Mouse (Mus musculus): ENCODE data around the gene Dapl1. TPM values are rescaled to one million over a fixed set of nuclear protein-coding genes. Genes with fewer than 3 reads are reported as not detected.

Gene Dapl1
- polyA plus RNA-seq, 1 experiment from 2014 or later: not detected

DNA sequence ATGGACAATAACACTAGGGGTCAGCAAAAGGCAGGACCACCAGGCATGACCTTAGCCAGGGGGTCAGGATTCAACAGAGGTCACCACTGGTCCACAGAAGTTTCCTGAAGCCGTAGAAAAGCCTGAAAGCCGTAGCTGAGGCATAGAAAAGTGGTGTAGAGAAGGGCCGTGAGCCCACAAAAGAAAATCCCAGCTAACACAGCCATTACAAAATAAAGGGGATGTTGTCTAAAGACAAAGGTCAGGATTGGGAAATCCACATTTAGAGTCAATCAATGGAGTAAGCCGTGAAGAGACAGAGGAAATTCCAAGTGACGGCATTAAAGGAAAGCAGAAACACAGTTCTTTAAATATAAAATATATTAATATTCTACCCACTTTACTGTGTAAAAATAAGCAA lies 18.8 kb upstream of the Dapl1 start:
- WGBS (ENCODE audit: missing documents): 93% methylated on average over 5 of the region's 5 CpGs
- Histone ChIP-seq H3K36me3 (ENCODE audit: inconsistent target) (no peaks in the 10 kb centered on the region), H3K4me3 (ENCODE audit: inconsistent target) (no peak overlapping the region), H3K79me2 (ENCODE audit: inconsistent target) (no peaks in the 10 kb centered on the region), H3K27ac (no peak overlapping the region)

DNA sequence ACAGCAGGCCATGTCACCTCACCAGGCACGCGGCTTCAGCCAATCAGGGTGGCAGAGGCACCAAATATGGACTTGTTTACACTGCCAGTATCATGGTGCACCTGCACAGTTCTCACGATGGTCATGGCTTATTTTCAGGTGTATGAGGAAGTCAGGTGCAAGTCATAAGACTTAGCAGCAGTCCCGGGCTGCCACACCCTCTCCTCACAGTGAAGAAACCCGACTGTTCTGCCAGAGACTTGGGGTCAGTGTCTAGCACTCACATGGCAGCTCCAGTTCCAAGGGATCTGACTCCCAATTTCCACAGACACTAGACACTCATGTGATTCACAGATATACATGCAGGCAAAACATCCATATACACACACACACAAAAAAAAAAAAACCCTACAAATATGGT lies 18.1 kb upstream of the Dapl1 start:
- WGBS (ENCODE audit: missing documents): 83% methylated on average over 4 of the region's 5 CpGs
- Histone ChIP-seq H3K36me3 (ENCODE audit: inconsistent target) (no peaks in the 10 kb centered on the region), H3K79me2 (ENCODE audit: inconsistent target) (no peaks in the 10 kb centered on the region), H3K27ac (no peak overlapping the region), H3K4me3 (ENCODE audit: inconsistent target) (no peak overlapping the region)

DNA sequence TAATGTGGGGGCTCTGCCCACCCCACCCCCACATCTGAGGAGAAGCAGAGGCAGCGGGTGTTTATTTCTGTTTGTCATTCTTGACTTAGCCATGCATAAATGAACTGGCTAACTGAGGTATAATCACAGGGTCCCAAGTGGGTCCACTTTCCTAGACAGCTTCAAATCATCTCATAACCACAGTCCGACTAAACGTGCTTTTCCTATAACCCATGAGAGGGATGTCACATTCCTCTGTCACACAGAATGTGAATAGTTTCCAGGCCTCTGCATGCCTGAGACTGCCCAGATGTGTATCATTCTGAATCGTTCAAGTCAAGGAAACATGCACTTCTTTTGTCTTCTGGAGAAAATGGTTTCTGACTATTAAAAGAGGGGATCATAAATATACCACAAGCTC lies 17.4 kb upstream of the Dapl1 start:
- WGBS (ENCODE audit: missing documents): 87% methylated on average over 4 of the region's 4 CpGs
- H3K27ac ChIP-seq: no peak overlapping the region
- H3K79me2 ChIP-seq (ENCODE audit: inconsistent target): no peaks in the 10 kb centered on the region
- H3K4me3 ChIP-seq (ENCODE audit: inconsistent target): no peak overlapping the region
- H3K36me3 ChIP-seq (ENCODE audit: inconsistent target): no peaks in the 10 kb centered on the region

DNA sequence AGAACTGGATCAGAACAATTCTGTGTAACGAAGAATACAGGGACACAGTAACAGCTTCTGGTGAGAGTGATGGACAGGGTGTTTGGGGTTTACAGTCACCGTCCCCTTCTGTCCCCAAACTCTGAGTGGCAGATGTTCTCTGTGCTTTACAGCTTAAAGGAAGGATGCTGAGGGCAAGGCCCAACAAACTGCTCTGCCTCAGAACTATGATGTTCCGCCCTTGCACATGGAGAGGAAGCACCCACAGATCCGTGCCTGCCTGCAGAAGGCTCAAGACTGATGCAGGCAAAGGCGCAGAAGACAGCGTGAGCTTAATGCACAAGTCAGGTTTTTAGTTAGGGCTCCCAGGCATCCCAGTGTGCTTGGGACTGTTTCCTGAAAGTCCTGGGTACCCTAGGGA lies 16.5 kb upstream of the Dapl1 start:
- H3K27ac ChIP-seq: no peak overlapping the region
- H3K36me3 ChIP-seq (ENCODE audit: inconsistent target): no peaks in the 10 kb centered on the region
- no peak overlapping the region for H3K4me3 ChIP-seq (ENCODE audit: inconsistent target)
- H3K79me2 ChIP-seq (ENCODE audit: inconsistent target): no peaks in the 10 kb centered on the region
- WGBS (ENCODE audit: missing documents): 94% methylated on average over 6 of the region's 6 CpGs

DNA sequence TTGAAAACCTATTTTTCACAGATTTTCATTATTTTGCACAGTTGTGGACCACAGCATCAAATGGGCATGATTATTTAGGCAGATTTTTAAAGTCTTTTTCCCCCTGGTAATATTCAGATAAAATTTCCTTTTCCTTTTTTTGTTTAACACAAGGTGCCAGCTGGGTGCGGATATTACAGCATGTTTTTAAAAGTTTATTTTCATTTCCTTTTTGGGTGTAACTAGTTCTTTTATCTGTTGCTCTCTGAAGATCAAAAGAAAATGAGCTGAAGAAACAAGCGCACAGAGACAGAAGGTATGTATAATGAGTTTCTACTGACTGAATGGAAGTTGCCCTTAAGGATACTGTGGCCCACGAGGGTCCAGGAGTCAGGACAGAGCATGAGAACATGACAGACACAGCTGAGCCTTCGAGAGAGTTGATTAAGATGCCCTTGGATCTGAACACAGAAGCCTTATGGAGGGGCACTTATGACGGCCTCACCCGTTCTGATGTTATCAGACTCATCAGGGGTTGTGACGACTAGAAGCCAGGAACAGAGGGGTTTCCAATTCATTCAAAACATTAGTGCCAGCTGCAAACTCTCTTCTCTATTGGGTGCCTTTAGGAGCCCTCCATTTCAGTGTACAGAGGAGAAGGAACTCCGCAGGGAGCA lies 14.7 kb upstream of the Dapl1 start:
- Histone ChIP-seq H3K27ac (no peak overlapping the region), H3K4me3 (ENCODE audit: inconsistent target) (no peak overlapping the region), H3K79me2 (ENCODE audit: inconsistent target) (no peaks in the 10 kb centered on the region), H3K36me3 (ENCODE audit: inconsistent target) (no peaks in the 10 kb centered on the region)
- 90% methylated on average over 8 of the region's 8 CpGs for WGBS (ENCODE audit: missing documents)

DNA sequence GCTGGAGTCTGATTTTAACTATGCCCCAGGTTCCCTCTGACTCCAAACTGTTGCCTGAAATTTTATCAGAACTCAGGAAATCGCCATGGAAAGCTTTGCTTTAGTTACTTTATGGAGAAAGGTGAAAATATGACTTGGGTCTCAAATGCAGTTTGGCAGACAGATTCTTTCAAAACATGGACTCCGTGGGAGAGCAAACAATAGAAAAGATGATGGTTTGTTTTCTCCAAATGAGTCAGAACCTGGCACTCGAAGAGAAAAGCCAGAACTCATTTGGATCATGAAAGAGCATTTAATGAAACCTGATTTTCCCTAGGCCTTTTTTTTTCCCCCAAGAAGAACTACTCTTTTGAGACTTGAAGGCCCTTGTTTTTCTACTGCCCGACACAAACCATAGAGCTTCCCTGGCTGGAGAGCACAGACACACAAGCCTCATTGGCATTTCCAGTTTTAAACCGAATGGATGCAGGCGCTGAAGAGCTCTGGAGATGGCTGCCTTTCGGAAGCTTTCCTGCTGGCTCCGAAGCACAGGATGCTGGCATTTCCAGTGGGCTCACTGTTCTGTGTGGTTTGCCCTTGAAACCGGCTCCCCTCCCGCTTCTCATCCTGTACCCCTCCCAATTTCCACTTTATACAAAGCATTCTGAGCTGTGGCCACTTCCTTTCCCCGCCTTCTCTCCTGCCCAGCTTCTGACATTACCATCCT lies 14.0 kb upstream of the Dapl1 start:
- WGBS (ENCODE audit: missing documents): 51% methylated on average over 11 of the region's 11 CpGs
- Histone ChIP-seq H3K79me2 (ENCODE audit: inconsistent target) (no peaks in the 10 kb centered on the region), H3K36me3 (ENCODE audit: inconsistent target) (no peaks in the 10 kb centered on the region), H3K27ac (no peak overlapping the region), H3K4me3 (ENCODE audit: inconsistent target) (no peak overlapping the region)

DNA sequence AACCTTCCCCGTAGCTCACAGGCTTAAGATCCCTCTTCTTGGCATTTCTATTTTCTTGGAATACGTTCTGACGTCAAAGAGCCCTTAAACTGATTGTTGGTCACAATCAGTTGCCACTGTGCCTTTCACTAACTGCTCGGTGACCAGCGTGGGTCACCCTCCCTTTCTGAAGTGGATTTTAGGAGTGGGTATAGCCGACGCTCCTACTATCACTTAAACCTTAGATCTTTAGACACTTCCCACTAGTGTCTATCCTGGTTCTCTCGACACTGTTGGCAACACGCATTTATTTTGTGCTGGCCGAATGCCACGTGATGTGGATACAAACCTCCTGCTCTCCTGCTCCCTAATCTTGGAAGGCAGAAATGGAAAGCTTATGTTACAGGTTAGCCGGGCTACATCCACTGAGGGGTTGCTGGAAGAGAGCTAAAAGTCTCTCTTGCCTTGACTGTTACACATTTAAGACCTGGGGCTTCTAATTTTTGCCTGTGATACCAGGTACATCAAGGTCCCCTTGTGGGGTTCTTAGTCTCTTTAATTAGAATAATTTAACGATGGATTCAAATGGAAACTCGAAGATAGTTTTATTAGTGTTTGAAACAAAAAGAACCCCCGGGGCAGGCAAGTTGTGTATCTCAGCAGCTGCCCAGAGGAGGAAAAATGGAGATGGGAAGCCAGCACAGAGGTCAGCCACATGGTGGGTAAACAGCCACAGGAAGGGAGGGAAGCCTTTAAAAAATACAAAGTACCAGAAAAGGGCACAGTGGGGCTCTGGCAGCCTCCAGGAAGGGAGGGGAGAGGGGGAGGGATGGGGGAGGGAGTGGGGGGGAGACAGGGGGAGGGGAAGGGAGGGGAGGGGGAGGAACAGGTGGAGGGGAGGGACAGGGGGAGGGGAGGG lies 13.2 kb upstream of the Dapl1 start:
- Histone ChIP-seq H3K27ac (no peak overlapping the region), H3K36me3 (ENCODE audit: inconsistent target) (no peaks in the 10 kb centered on the region), H3K4me3 (ENCODE audit: inconsistent target) (no peak overlapping the region), H3K79me2 (ENCODE audit: inconsistent target) (no peaks in the 10 kb centered on the region)
- 63% methylated on average over 15 of the region's 15 CpGs for WGBS (ENCODE audit: missing documents)

DNA sequence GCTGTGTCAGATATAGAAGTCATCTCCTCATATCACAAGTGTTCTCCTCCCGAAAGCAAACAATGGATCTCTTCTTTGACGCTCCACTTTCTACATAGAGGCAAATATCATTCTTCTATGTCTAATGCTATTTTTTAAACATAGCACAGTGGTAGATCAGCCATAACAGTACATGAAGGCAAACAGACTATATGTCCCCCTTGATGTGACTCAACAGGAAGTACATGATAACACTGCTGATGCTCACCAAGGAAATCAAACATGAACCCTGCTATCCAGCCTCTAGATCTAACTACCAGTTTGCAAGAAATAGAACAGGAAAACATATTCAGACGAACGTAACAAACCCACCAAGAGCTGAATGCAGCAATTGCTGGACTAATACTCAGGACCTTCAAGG lies 10.1 kb upstream of the Dapl1 start:
- no peaks in the 10 kb centered on the region for H3K36me3 ChIP-seq (ENCODE audit: inconsistent target)
- no peaks in the 10 kb centered on the region for H3K79me2 ChIP-seq (ENCODE audit: inconsistent target)
- H3K27ac ChIP-seq: no peak overlapping the region
- no peak overlapping the region for H3K4me3 ChIP-seq (ENCODE audit: inconsistent target)
- 93% methylated on average over 4 of the region's 4 CpGs for WGBS (ENCODE audit: missing documents)

DNA sequence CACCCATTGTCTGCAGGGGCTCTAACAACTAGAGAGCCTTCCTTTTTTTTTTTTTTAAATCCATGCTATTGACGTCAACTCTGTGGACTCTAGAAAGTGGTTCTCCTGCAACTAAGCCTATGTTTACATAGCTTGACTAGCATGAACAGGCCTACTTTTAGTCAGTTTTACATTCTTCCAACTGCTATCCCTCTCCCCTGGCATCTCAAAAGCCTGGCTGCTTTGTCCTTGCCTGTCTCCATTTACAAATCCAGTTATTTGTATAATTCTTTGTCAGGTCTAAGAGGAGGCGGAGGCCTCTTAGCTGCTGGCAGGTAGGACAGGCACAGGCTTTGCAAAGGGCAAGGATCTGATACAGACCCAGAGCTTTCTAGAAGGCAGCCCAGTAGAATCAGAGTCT lies 627 bp downstream of the Dapl1 start:
- Histone ChIP-seq H3K36me3 (ENCODE audit: inconsistent target) (no peaks in the 10 kb centered on the region), H3K4me3 (ENCODE audit: inconsistent target) (no peak overlapping the region), H3K79me2 (ENCODE audit: inconsistent target) (no peaks in the 10 kb centered on the region), H3K27ac (no peak overlapping the region)
- 76% methylated on average over 2 of the region's 2 CpGs for WGBS (ENCODE audit: missing documents)

DNA sequence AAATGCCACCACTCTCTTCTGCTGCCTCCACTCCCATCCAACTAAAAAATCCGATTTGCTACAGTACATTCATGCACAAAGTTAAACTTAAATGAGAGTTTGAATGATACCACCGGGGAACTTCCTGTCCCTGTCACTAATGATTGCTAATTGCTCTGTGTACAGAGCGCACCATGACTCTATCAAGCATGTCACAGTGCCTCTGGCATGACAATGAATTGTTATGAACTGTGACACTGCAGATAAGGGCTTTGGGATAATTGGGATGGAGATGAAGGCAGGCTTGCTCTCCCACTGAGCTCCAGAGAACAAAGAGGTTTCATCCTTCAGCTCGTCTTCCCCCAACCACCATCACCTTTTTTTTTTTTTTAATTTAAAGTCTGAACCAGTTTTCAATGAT lies 1.2 kb downstream of the Dapl1 start:
- no peak overlapping the region for H3K27ac ChIP-seq
- no peaks in the 10 kb centered on the region for H3K36me3 ChIP-seq (ENCODE audit: inconsistent target)
- 79% methylated on average over 4 of the region's 4 CpGs for WGBS (ENCODE audit: missing documents)
- H3K4me3 ChIP-seq (ENCODE audit: inconsistent target): no peak overlapping the region
- H3K79me2 ChIP-seq (ENCODE audit: inconsistent target): no peaks in the 10 kb centered on the region

DNA sequence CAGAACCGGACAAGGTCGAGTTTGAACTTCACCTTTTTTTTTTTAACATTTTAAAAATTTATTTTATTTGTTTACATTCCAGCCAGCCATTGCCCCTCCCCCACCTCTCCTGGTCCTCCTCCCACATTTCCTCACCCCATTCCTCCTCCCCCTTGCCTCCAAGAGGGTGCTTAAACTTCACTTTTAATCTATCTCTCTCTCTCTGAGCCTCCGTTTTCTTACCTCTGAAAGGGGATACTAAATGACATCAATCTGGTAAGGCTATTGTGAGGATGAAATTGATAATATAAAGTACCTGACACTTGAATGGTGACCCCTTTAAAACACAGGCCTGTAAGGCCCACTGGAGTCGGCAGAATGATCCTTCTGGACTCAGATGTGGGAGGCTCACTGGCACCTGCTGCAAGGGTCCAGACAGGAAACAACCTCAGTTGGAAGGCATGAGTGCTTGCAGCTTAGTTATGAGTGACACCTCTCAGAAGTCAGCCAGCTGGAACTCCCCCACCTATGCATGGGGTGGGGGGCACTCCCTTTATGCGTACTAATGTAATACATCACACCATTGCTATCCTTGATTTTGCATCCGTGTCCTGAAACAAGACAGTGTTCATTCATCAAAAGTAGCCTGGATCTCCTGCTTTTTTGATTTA lies 1.9 kb downstream of the Dapl1 start:
- no peak overlapping the region for H3K27ac ChIP-seq
- WGBS (ENCODE audit: missing documents): 82% methylated on average over 6 of the region's 6 CpGs
- no peaks in the 10 kb centered on the region for H3K36me3 ChIP-seq (ENCODE audit: inconsistent target)
- no peaks in the 10 kb centered on the region for H3K79me2 ChIP-seq (ENCODE audit: inconsistent target)
- no peak overlapping the region for H3K4me3 ChIP-seq (ENCODE audit: inconsistent target)

DNA sequence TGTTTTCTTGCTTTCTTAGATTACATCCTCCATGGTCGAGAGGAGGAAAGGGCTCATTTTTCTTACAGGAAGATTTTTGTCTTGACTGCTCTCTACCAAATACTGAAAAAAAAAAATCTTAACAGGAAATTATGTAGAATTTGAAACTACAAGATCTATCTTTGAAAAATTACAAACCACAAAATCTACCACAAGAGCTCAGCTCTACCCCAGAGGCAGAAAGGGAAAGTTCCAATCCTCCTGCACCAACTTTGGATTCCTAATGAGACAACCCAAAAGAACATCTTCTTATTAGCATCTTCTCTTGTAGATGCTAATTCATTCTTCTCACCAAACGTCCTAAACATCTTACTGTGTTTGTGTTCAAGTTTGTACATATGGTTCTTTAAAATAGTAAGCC lies 3.8 kb downstream of the Dapl1 start:
- H3K27ac ChIP-seq: no peak overlapping the region
- H3K79me2 ChIP-seq (ENCODE audit: inconsistent target): no peaks in the 10 kb centered on the region
- H3K36me3 ChIP-seq (ENCODE audit: inconsistent target): no peaks in the 10 kb centered on the region
- 14% methylated on average over 2 of the region's 2 CpGs for WGBS (ENCODE audit: missing documents)
- H3K4me3 ChIP-seq (ENCODE audit: inconsistent target): no peak overlapping the region

DNA sequence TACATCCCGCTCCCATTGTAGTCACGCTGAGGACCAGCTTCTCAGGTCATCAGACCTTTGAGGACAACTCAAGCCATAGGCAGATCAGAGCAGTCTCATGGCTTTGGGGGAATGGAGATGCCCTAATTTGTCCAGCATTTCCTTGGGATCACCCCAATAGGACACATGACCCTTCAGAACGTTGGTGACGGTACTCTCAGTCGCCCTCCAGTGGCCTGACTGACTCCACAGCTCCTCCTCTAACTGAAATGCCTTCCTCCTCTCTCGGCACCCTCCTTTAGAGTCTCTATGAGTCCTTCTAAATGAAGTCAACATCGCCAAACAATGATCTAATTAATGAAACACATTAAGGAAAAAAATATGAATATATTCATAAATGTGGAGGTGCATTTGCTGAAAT lies 5.9 kb downstream of the Dapl1 start:
- Histone ChIP-seq H3K79me2 (ENCODE audit: inconsistent target) (no peaks in the 10 kb centered on the region), H3K36me3 (ENCODE audit: inconsistent target) (no peaks in the 10 kb centered on the region), H3K27ac (no peak overlapping the region), H3K4me3 (ENCODE audit: inconsistent target) (no peak overlapping the region)
- WGBS (ENCODE audit: missing documents): 77% methylated on average over 7 of the region's 7 CpGs

DNA sequence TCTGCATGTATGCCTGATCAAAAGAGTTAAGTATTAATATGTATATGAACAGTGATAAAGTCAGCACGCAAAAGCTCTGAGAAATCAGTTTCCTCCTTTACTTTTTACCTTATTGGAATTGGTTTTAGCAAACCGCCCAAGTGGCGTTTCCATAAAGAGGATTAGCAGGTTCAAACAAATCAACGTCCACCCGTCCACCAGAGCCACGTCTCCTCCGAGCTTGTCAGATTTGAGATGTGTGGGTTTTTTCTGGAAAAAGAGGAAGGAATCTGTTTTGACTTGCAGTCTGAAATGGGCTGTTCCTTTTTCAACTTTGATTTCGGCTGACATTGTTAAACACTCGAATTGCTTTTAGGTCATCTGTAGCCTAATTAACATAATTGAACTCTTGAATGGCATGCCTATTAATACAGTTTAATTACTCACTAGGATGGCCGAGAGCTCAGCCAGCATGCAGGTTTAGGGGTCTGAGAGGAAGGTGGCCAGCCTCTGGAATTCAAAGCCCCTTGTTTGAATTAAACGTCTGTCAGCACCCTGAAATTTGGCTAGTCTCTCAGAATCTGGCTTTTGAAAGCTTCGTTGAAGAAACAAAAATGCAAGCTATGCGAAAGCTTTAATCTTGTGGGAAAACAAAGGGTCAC lies 9.1 kb downstream of the Dapl1 start:
- no peaks in the 10 kb centered on the region for H3K36me3 ChIP-seq (ENCODE audit: inconsistent target)
- WGBS (ENCODE audit: missing documents): 23% methylated on average over 13 of the region's 13 CpGs
- no peak overlapping the region for H3K27ac ChIP-seq
- H3K79me2 ChIP-seq (ENCODE audit: inconsistent target): no peaks in the 10 kb centered on the region
- H3K4me3 ChIP-seq (ENCODE audit: inconsistent target): no peak overlapping the region

All from macrophage (primary cell).